ENCODE assay signal across 12 mouse cellular contexts in genomic region chr2:137224702-137225552, GRCm38 (mm10).
A peak's percentile ranks its signal among the peaks of the same experiment; 100 is the strongest.
DNase-seq lines count a peak whose midpoint lies in the region; ATAC-seq lines count a peak whose summit lies in the region.
"Had no signal": no experiment of that assay in that cellular context is flagged by ENCODE, and none has a peak within 500 bp of the region (broad histone marks: within the 10 kb centered on the region; RNA-seq: fewer than 3 reads in every experiment).

No protein-coding gene starts in this region.

- intact Hi-C loops in left cerebral cortex, postnatal 25 days (cut with DNase I), result no loop called here

- no peak overlapping the region for H3K4me3 ChIP-seq in lung, embryonic 16.5 days (ENCODE audit: low read length)
- H3K4me3 ChIP-seq: embryonic facial prominence, embryonic 13.5 days; limb, embryonic 12.5 days had no signal

- no peaks in the 10 kb centered on the region for H3K9me3 ChIP-seq in lung, embryonic 16.5 days (ENCODE audit: control insufficient read depth, low read length)
- H3K9me3 ChIP-seq: embryonic facial prominence, embryonic 13.5 days; limb, embryonic 12.5 days had no signal

- peak overlapping the region; percentile 79 for H3K27ac ChIP-seq in lung, embryonic 16.5 days (ENCODE audit: low read length)
- H3K27ac ChIP-seq: embryonic facial prominence, embryonic 13.5 days; limb, embryonic 12.5 days had no signal

- no peaks in the 10 kb centered on the region for H3K36me3 ChIP-seq in lung, embryonic 16.5 days (ENCODE audit: control insufficient read depth, insufficient read depth, low read length)
- H3K36me3 ChIP-seq: embryonic facial prominence, embryonic 13.5 days; limb, embryonic 12.5 days had no signal

- no peak overlapping the region for H3K4me2 ChIP-seq in lung, embryonic 16.5 days (ENCODE audit: low read depth, low read length)
- H3K4me2 ChIP-seq: embryonic facial prominence, embryonic 13.5 days; limb, embryonic 12.5 days had no signal

- ATAC-seq in lung, embryonic 16.5 days (ENCODE audit: low read depth), result peak; percentile 85

- peak; percentile 25 to 65 for DNase-seq in urinary bladder, adult 18-20 months (ENCODE audit: low spot score in 2 of 2)
- no peak for DNase-seq in urinary bladder, postnatal 4 days (ENCODE audit: low spot score in 2 of 2)
- peak; percentile 45 for DNase-seq in kidney, adult 9 months
- peak; percentile 31 for DNase-seq in urinary bladder, postnatal 25 days (ENCODE audit: low spot score)
- no peak for DNase-seq in left cerebral cortex, postnatal 25 days (ENCODE audit: low spot score in 2 of 2)
- DNase-seq in left cerebral cortex, adult 18-20 months (ENCODE audit: low spot score in 2 of 2), result no peak
- no peak for DNase-seq in spleen, postnatal 36 days (ENCODE audit: low spot score in 2 of 2)
- DNase-seq: cerebellum, postnatal 10 days; heart, adult 18-20 months had no signal

- peaks cover 6% of the 10 kb centered on the region; the same call in 1 of the 2 replicates for H3K4me1 ChIP-seq in lung, embryonic 16.5 days (replicated peaks; ENCODE audit: control insufficient read depth, insufficient read depth, low read length)
- H3K4me1 ChIP-seq: limb, embryonic 12.5 days had no signal

- no peaks in the 10 kb centered on the region for H3K27me3 ChIP-seq in lung, embryonic 16.5 days (ENCODE audit: control insufficient read depth, insufficient read depth, low read depth, low read length)
- H3K27me3 ChIP-seq: embryonic facial prominence, embryonic 13.5 days; limb, embryonic 12.5 days had no signal

- WGBS in lung, embryonic 16.5 days, result 47% methylated on average over 10 of the region's 10 CpGs

- no peak overlapping the region for H3K9ac ChIP-seq in lung, embryonic 16.5 days (ENCODE audit: low read length)
- H3K9ac ChIP-seq: embryonic facial prominence, embryonic 13.5 days; limb, embryonic 12.5 days had no signal

Comparison
In these comparisons a context has a peak if more than half of its experiments do, and no peak if none do; other contexts are left out.
1. DNase-seq: peak in urinary bladder, adult 18-20 months (2 of 2), kidney, adult 9 months (single experiment) and urinary bladder, postnatal 25 days (single experiment); none in urinary bladder, postnatal 4 days (0 of 2), left cerebral cortex, postnatal 25 days (0 of 2), left cerebral cortex, adult 18-20 months (0 of 2) and spleen, postnatal 36 days (0 of 2).